Mouse (Mus musculus): Measurements from ENCODE around the gene Stk16.
"Not testable (repeated sequence)": the region's sequence is repeated elsewhere in the genome, so short reads cannot be mapped to it uniquely, and the experiment has no call there.

Stk16 gene

DNA sequence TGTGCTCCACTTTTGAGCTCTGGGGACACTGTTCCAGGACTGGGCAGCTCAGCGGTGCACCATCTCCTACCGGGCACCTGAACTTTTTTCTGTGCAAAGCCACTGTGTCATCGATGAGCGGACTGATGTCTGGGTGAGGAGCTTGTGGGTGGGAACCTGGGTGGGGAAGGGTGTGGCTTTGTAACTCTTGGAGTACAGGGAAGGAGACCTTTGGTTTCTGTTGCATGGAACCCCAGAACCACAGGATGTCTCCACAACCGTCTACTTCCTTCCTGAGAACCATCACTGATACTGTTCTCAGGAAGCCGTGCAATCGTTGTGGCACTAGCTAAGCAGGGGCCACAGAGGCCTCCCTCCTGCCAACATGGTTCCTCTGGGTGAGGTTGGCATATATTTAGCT is 2.5 kb downstream of the Stk16 start:
- DNase-seq (ENCODE audit: low read depth) = no peak

DNA sequence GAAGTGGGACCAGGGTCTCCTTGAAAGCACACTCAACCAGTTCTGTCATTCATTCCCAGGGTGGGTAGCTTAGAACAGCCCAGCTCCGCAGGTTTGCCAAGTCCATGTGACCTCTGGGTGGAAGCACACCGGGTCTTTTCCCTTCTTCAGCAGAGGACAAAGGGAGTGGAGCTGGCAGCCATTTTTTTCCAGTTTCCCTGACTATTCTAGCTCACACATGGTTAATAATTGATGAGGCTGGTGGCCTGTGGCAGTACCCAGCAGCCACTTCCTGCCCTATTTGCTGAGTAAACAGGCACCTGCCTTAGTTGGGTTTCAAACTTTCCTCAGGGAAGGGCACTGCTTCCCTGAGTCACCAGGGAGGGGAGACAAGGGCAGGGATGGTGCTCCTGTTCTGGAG is 3.8 kb downstream of the Stk16 start:
- no peak for DNase-seq (ENCODE audit: low read depth)

DNA sequence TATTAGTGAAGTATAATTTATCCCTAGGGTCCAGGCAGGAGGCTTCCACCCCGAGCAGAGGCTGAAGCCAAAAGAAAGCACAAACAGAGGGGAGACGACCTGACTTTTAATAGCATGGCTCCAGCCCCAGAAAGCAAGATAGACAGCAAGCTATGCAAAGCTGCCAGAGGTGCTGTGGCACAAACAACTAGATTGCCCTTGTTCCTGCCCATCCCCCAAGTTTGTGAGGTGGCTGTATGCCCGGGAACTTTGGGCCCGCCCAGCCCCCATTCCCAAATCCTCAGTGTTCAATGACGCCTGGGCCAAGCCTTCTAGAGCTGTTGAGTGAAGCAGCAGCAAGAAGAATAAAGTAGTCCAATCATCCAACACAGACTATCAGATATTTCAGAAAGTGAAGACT is 4.2 kb downstream of the Stk16 start:
- no peak for DNase-seq (ENCODE audit: low read depth)

DNA sequence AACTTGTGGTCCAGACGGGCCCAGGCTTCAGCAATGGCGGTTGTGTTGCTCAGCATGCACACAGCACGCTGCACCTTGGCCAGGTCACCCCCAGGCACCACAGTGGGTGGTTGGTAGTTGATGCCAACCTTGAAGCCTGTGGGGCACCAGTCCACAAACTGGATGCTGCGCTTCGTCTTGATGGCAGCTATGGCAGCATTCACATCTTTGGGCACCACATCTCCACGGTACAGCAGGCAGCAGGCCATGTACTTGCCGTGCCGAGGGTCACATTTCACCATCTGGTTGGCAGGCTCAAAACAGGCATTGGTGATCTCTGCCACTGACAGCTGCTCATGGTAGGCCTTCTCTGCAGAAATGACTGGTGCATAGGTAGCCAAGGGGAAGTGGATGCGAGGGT is 5.1 kb downstream of the Stk16 start:
- no peak for DNase-seq (ENCODE audit: low read depth)

DNA sequence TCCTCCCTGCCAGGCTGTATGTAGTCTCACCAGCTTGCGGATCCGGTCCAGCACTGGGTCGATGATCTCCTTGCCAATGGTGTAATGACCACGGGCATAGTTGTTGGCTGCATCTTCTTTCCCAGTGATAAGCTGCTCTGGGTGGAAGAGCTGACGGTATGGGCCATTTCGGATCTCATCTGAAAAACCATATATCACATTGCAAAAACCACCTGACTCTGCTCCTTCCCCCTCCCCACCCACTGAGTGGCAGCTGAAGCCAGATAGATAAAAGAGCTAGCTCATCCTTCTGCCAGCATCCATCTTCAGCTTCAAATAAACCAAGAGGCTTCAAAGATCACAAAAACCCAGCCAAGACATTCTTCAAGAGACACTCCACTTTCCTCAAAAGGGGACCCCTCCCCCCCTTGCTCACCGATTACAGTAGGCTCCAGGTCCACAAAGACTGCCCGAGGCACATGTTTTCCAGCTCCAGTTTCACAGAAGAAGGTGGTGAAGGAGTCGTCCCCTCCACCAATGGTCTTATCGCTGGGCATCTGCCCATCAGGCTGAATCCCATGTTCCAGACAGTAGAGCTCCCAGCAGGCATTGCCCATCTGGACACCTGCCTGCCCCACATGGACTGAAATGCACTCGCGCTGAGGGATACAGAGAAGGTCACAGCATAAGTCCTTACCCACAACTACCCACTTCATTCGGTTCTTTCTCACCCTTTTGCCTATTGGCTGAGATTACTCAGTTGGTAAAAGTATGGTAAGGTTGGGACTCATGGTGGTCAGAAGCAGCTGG is 6.4 kb downstream of the Stk16 start:
- DNase-seq (ENCODE audit: low read depth) = no peak

DNA sequence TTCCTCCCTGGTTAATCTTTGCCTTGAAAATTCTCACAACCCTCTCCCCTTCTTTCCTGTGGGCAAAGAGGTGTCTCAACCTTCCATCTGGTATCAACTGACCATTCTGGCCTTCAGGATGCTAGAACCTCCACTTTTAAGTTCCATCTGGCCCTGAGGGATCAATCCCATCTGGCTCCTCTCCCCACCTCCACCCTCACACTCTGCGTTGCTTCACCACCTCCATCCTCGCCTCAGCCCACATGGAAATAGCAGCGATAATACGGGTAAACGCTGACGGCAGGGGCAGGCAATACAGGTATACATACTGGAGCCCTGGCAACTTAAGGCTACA is 7.2 kb downstream of the Stk16 start:
- no peak for DNase-seq (ENCODE audit: low read depth)

DNA sequence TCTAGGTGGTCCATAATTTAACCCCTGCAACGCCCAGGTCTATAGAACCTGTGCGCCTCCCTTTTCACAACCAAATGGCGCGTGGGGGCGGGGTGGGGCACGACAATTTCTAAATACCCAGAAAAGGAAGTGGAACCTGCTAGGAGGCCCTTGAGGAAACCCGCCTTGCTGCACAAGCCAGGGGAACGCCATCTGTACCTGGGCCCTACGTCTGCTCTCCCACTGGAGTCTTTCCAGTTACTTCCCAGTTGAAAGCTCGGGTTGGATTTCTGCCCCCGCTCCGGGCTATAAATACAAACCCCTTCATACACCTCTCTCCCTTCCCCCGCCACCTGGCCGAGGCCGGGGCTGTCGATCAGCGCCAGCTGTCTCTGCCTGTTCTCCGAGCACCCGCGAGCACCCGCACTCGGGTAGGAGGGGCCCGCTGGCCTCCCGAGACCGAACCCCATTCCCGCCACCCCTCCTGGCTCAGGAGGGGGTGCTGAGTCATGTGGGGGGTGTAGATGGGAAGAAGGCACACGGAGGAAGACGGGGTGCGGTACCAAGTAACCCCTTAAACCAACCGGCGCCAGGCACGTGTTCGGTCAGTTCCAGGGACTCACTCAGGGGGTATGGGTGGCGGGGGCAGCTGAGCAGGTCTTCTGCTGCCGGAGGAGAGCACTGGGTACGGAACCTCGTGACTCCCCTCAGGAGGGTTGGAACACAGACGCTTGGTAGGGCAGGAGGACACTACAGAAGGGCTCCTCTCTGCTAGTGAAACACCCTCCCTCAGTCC is 7.8 kb downstream of the Stk16 start:
- no peak for DNase-seq (ENCODE audit: low read depth)

DNA sequence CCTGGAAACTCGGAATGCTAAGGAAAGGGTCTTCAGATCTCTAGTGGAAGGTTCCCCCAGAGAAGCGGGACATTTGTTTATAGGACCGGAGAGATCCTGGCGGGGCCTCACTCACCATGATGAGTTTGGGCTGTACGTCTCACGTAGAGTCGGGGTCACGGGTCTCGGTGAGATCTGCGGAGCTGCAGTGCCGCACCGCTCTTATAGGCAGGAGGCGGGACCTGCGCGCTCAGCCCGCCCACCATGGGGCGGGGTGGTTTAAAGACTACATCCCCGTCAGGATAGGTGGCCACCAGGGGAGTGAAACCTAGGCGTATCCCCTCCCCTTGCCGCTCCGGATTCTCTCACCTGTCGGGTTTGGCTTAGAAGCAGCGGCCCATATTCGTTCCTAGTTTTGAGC is 8.4 kb downstream of the Stk16 start:
- peak; percentile 91 for DNase-seq (ENCODE audit: low read depth)

DNA sequence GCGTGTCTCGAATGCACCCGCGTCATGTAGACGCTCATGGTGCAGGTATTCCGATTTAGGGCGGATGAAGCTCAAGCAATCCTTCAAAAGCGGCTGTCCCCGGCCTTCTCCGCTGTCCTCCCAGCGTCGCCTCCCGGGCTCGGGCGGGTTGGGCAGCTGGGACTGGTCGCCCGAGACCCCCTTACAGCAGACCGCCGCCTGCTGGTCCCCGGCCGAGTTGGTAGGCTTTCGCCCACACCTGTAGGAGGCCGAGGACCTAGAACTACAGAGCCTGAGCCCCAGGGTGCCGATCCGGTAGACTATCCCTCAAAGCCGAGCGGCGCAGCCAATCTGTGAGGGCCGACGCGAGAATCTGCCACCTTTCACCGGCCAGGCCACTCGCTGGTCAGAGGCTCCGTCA is 8.9 kb downstream of the Stk16 start, which contains the start of gene Tuba4a:
Gene Tuba4a, minus strand, starts transcription at position 335 of the 400 bp plus-strand sequence.
- DNase-seq (ENCODE audit: low read depth) = no peak

DNA sequence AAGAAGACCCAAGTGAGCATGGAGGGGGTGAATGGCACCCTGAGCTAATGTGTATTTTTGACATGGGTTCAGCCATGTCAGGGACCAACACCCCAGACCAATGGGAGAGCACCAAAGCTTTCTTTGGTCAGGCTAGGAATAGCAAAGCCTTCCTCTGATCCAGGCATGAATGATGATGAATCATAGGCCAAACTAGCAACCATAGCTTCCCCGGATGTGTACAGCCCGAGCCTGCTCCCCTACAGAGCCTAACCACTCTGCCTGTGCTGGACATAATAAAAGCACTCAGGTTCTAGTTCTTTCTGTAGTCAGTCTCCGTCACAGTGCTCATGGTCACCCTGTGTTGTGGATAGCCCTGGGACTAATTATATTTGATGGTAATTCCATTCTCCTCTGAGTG is 10.9 kb downstream of the Stk16 start:
- DNase-seq (ENCODE audit: low read depth) = no peak

DNA sequence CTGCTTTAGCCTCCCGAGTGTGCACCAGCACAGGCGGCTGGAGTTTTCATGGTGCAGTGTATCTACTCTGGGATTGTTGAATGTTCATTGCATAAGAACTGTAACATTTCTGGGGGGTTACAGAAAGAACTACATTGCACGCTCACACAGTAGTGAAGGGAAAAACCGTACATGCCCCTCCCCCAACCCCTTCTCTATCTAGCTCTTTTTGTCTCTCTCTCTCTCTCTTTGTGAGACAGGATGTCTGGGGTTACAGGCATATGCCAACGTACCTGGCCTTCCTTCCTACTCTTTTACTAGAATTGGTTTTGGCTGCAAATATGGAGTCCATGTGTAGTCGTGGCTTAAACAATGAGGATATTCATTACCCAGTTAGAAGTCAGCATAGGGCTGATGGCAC is 12.3 kb downstream of the Stk16 start:
- DNase-seq (ENCODE audit: low read depth) = no peak

DNA sequence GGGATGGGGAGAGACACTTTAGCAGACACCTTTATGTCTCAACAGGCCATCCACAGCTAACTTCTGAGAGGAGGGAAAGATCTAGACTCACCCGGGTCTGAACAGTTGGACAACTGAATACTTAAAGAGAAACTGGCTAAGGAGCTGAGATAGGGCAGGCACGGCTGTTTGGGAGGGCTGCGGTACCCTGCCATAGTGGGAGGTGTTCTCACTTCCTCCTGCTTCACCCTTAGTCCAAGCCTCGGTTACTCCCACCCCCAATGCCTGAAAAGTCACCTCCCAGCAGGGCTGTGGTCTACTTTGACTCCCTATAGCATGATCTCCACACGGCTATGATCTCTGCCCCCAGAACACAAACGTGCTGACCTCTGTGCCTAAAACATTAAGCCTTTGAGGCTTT is 12.9 kb downstream of the Stk16 start:
- no peak for DNase-seq (ENCODE audit: low read depth)

DNA sequence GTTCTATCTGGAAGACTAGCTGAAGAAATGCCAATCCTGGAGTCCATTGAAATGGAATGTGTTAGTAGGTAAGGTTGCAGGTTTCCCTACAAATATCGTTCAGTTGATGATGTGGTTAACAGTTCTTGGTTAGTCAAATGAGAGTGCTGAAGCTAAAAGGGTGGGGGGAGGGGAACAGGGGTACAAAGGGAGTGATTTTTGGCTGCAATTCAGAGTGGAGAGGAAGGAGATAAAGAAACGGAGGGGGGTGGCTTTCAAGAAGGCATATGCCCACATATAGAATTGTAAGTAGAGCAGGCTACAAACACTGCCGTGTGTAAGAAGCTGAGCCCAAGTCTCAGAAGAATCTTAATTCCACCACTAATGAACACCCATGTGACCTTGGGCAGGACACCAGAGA is 14.8 kb downstream of the Stk16 start:
- no peak for DNase-seq (ENCODE audit: low read depth)

DNA sequence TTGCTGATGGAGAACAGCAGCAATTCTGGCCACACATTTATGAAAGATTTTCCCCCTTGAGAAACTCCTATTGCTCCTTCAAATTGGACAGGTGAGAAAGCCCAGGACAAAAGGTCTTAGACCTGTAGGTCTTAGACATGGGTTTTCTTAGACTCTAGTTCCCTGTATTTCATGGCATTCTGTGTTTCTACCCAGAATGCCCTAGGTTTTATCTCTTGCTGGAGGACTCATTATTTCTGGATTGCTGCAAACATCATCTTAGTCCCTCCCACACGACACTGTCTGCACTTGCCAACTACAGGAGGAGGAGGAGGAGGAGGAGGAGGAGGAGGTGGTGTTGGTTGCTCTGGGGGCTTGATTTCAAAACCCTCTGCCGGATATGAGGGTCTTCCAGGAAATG is 15.5 kb downstream of the Stk16 start:
- no peak for DNase-seq (ENCODE audit: low read depth)

DNA sequence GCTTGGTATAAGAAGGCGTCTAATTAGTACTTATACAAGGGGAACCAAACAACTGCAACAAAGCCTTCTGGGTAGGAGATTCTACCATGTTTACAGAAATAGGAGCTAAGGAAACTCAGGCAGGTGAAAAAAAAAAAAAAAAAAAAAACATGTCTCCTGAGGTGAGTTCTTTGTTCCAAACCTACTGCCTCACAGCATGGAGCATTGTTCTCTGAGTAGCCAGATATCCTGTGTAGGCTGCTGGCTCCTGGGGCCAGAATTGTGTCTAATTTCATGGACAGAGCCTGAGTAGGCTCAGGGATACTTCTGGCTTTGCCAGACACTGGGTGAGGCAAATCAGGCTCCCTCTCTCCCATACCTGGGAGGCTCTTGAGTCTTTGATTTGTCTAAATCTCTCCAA is 17.0 kb downstream of the Stk16 start:
- DNase-seq (ENCODE audit: low read depth) = no peak

DNA sequence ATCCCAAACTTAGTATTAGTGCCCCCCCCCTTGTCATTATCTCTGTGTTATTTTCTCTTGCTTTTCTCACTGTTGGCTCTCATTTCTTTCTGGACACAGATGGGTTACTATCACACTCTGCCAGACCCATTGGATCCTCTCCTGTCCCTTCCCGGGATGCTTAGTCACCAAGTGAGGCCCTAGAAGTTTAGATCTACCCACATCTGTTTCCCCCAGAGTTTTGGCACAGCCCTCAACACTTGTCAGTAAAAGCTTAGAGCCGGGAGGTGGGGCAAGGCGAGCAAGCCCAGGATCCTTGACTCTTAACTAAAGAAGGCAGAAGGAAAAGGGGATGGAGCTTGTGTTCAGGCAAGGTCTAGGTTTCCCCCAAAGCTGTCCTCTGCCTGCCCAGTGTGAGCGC is 18.5 kb downstream of the Stk16 start:
- DNase-seq (ENCODE audit: low read depth) = no peak

DNA sequence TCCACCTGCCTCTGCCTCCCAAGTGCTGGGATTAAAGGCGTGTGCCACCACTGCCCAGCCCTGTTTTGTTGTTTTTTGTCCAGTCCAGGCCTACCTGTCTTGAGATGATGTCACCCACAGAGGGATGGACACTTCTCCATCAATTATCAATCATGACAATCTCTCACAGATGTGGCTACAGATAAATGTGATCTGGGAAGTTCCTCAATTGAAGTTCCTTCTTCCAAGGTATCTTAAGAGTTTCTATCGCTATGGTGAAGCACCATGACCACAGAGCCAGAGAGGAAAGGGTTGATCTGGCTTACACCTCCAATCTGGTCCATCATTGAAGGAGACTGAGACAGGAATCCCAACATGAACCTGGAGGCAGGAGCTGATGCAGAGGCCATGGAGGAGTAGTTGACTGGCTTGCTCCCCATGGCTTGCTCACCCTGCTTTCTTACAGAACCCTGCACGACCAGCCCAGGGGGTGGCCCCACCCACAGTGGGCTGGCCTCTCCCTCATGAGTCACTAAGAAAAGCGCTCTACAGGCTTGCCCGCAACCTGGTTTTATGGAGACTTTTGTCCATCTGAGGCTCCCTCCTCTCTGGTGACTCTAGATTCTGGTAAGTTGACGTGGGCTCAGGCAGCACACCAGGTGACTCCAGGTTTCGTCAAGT is 19.8 kb downstream of the Stk16 start:
- DNase-seq (ENCODE audit: low read depth) = no peak

DNA sequence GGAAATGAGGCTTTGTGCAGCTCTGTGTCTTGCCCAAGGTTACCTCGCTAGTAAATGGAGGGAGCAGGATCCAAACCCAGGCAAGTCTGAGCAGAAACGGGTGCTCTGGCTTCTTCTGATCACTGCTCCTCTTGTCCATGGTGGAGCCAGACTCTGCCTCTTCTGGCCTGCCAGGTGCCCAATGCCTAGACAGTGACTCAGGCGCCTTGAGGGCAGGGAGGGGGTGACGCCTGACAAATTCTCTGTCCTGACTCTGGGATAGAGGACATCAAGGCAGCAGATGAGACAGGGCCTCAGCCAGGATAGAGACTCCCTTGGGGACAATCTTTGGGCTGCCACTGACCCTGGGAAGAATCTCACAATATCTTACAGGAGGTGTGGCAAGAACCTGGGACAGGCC is 20.6 kb downstream of the Stk16 start:
- DNase-seq (ENCODE audit: low read depth) = no peak

DNA sequence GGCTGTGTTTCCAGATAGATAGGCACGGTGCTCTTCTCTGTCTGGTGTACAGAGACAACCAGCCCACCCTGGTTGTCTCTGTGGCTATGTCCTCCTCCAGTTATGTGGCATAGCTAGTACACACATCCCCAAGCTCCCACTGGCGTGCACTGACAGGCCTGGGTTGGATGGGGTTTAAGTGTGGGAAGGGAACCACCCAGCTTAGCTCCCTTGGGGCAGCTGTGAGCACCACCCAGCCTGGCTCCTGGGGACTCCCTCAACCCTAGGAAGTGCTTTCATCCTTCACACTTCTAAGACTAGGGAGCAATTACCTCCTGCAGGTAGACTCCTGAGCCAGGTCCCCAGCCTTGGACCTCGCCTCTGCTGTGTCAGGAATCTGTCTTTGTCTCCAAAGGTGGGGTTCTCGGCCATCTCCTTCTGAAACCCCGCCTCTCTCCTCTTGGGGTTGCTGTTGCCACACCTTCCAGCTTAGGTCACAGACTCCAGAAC is 21.1 kb downstream of the Stk16 start, which contains the start of gene A630095N17Rik:
Gene A630095N17Rik, minus strand, starts transcription at position 439 of the 489 bp plus-strand sequence.
- no peak for DNase-seq (ENCODE audit: low read depth)

DNA sequence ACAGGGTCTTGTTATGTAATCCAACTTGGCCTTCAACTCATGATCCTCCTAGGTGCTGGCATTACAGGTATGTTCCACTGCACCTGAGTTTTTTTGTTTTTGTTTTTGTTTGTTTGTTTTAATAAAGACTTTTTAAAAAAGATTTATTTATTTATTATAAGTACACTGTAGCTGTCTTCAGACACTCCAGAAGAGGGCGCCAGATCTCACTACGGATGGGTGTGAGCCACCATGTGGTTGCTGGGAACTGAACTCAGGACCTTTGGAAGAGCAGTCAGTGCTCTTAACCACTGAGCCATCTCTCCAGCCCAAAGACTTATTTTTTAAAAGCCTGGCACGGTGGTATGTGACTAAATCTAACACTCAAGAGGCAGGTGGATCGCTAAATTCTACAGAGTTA is 21.9 kb downstream of the Stk16 start:
- not testable (repeated sequence) for DNase-seq (ENCODE audit: low read depth)

DNA sequence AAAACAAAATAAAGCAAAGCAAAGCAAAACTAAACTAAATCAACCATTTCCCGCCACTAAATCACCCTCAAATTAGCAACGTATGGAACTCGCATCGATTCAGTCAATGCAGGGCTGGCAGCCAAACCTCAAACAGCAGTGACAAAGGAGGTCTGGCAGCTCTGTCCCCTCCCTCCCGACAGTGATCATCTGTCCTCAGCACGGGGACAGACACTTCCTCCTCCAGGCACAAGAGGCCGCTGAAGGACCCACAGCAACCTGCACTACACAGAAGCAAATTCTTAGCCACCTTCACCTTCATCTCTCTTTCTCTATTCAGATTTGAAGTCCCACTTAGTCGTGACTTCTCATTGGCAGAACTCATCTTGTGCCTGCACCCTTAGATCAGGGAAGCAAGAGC is 24.0 kb downstream of the Stk16 start:
- no peak for DNase-seq (ENCODE audit: low read depth)

DNA sequence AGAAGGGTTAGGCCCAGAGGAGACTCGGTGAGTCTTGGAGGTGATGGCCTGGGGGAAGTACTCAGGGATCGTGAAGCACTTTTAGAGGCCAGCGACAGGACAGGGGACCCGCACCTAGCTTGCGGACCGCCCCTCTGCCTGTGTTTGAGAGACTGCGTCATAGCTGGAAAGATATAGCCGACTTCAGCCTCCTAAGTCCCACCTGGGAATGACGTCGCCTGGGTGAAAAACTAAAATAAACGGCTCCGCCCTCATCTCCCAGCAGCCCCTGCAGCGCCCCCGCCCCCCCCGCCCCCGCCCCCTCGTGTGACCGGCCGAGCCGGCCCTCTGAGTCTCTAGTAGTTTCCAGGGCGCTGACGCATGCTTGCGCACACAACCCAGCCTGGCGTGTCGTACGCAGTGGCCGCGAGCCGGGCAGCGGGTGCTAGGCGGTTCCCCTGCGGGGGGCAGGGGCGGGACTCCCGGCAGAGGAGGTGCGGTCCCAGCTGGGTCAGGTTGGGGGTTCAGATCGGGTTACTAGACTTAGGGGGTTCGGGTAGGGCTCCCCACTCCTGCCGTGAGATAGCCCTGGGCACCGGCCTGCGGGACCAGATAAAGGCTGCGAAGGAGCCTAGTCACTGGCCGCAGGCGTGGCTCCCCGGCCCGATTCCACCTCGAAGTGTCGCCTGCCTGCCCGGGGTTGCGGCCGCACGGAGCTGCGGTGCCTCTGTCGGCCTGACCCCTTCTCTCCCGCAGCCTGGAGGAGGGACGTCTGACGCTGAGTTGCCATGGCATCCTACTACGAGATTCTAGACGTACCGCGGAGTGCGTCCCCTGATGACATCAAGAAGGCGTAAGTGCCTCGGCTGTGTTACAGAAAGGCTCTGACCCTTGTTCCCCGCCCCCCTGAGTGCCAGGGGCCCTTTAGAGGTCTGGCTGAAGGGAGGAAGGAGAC is 25.7 kb downstream of the Stk16 start, which contains the start of gene Dnajb2:
Gene Dnajb2, plus strand, starts transcription at position 290 of the 934 bp plus-strand sequence.
- no peak for DNase-seq (ENCODE audit: low read depth)
